Mouse (Mus musculus) lung, adult 2 months (tissue): Measurements from ENCODE around the gene Rtn4rl1. TPM values are rescaled to one million over a fixed set of nuclear protein-coding genes. Genes with fewer than 3 reads are reported as not detected.
"Not testable (repeated sequence)": the region's sequence is repeated elsewhere in the genome, so short reads cannot be mapped to it uniquely, and the experiment has no call there.

Experiments
- DNase-seq: peaks from one replicate; pipeline ENCODE4 v3.0.0; 2022
- H3K4me1 ChIP-seq: fragments of 200-500 bp; 2 replicates; pipeline ENCODE4 v1.6.1; 2011; ENCODE audit warnings: low read length; ENCODE audit not compliant: control insufficient read depth, insufficient read depth
- H3K4me3 ChIP-seq: fragments of 200-500 bp; replicated peaks from 2 replicates; pipeline ENCODE3; 2011; ENCODE audit warnings: low read depth, mild to moderate bottlenecking, control low read depth, low read length; ENCODE audit errors: extremely low read depth
- CTCF ChIP-seq: fragments of 200-500 bp; IDR thresholded peaks from 2 replicates; pipeline ENCODE4 v1.5.1; 2011; ENCODE audit warnings: mild to moderate bottlenecking, low read length, control low read depth; ENCODE audit not compliant: insufficient read depth
- POLR2A ChIP-seq: fragments of 200-500 bp; IDR thresholded peaks from 2 replicates; pipeline ENCODE4 v1.6.1; 2011; ENCODE audit warnings: low read depth, mild to moderate bottlenecking, control low read depth, low read length, borderline replicate concordance; ENCODE audit errors: extremely low read depth
- WGBS: fragments of 180-500 bp; shearing (Covaris S2); methylation state at CpG from one replicate; pipeline ENCODE4 v1.1.7; 2018; 5-methylcytosine and 5-hydroxymethylcytosine counted together
- polyA plus RNA-seq: library from polyadenylated mRNA; depleted of rRNA; stranded (reverse); fragments of >200 nt; gene quantifications from 2 replicates; pipeline ENCODE4 v1.2.3, GENCODE M21; 2012

Gene Rtn4rl1
- polyA plus RNA-seq, 1 experiment: 11.6 TPM

- WGBS: 19% methylated on average over 17 of the region's 17 CpGs
- no peak for DNase-seq
- Histone ChIP-seq H3K4me1 (peaks cover 16% of the 10 kb centered on the region), H3K4me3 (no peak overlapping the region)
- TF ChIP-seq CTCF: no peak
- TF ChIP-seq POLR2A: no peak
These were observed 22.3 kb upstream of the Rtn4rl1 start for GRCm38 (mm10) chr11:75171186-75171865.

- H3K4me1 ChIP-seq: peaks cover 13% of the 10 kb centered on the region
- TF ChIP-seq CTCF: no peak
- TF ChIP-seq POLR2A: no peak
- no peak for DNase-seq
- WGBS: under 1% methylated on average over 73 of the region's 75 CpGs
- H3K4me3 ChIP-seq: peak overlapping the region; percentile 39
These were observed 21.2 kb upstream of the Rtn4rl1 start for GRCm38 (mm10) chr11:75172151-75173094.

DNA sequence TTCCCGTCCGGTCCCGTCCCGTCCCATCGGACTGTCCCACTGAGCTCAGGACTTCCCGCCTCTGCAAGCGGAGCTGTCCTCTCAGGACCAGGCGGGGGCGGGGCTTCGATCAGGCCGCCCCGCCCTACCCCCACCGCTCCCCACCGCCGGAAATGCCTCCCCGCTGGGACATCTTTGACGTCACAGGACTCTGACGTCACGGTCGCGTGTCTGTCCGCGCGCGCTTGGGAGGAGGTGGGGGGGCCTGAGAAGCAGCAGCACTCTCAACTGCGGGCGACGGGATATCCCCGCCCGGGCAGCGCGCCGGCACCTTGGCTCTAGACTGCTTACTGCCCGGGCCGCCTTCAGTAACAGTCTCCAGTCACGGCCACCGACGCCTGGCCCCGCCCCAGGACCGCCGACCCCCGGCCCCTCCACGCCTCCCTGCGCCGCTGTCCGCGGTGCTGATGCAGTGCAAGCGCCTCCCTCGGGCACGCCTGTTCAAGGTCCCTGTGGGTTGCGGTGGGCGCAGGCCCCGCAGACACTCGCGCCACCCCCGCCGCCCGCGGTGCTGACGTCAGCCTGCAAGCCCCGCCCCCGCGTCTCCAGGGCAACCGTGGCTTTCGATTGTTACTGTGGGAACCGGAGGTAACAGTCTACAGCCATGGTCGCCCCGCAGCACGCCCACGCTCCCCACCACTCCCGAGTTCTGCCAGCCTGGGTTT lies 20.3 kb upstream of the Rtn4rl1 start:
- DNase-seq: peak; percentile 78
- WGBS: 1% methylated on average over 70 of the region's 71 CpGs
- TF ChIP-seq CTCF: no peak
- TF ChIP-seq POLR2A: no peak
- Histone ChIP-seq H3K4me3 (peak overlapping the region; percentile 54), H3K4me1 (peaks cover 11% of the 10 kb centered on the region; the same call in 1 of the 2 replicates)

- no peak for DNase-seq
- Histone ChIP-seq H3K4me3 (peak overlapping the region; percentile 54), H3K4me1 (peaks cover 11% of the 10 kb centered on the region; the same call in 1 of the 2 replicates)
- 3% methylated on average over 15 of the region's 15 CpGs for WGBS
- TF ChIP-seq CTCF: no peak
- TF ChIP-seq POLR2A: no peak
These were observed 19.8 kb upstream of the Rtn4rl1 start for GRCm38 (mm10) chr11:75173799-75174165.

DNA sequence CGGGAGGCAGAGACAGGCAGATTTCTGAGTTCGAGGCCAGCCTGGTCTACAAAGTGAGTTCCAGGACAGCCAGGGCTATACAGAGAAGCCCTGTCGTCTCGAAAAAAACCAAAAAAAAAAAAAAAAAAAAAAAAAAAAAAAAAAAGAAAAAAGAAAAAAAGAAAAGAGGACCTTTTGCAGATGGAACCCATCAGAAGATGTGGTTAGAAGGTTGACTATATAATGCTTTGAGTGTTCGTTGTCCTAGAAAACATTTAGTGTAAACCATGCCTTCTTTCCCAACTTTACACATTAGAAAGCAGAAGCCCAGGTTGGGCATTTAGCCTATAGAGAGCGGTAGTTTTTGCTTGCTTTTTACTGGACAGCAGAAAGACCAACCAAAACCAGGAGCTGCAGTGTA lies 19.0 kb upstream of the Rtn4rl1 start:
- not testable (repeated sequence) for DNase-seq, H3K4me1 ChIP-seq, H3K4me3 ChIP-seq
- 60% methylated on average over 6 of the region's 6 CpGs for WGBS

DNA sequence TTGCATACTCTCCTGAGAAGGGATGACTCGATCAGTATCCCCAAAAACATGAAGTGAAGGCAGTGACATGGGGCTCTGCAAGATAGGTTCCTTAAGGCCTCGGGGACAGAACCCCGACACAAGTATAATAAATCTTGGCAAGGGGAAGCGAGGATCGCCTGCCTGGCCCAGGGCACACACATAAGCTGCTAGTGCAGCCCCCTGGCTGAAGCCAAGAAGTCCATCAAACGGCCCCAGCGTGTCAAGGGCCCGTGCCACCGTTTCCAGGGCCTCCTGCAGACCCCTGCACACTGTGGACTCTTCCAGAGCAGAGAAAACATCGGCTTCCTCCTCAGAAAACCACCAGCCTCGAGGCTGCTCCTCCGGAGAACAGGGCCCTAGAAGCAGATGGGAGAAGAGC lies 15.6 kb upstream of the Rtn4rl1 start:
- H3K4me3 ChIP-seq: peak overlapping the region; percentile 78
- no peak for DNase-seq
- H3K4me1 ChIP-seq: peaks cover 2% of the 10 kb centered on the region; the same call in 1 of the 2 replicates
- WGBS: 44% methylated on average over 12 of the region's 12 CpGs
- TF ChIP-seq POLR2A: no peak
- TF ChIP-seq CTCF: no peak

DNA sequence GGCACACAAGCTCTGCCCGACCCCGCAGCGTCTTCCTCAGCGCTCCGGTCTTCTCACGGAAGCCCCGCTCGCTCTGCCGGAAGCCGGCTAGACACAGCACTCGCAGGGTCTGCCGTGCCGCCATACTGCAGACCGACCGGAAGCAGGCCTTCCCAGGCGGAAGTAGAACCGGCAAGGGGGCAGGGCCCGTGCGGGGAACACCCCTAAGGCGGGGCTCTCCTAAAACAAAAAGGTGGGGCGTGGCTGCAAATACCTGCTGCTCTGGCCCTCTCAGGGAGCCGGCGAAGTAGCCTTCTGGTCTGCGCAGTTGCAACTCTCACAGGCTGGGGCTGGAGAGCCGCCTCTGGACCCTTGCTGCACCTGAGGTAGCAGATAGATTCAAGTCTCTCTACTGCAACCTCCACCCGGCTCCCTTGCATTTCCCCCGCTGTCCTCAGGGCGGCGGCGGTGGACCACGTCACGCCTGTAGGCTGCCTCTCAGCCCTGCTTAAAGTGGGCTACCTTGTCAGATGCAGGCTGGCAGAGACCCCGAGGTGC lies 14.8 kb upstream of the Rtn4rl1 start, which contains the start of gene Ovca2:
Gene Ovca2 (minus strand): TSS at position 164 of the 537 bp plus-strand sequence.
- TF ChIP-seq CTCF (peak; percentile 67), POLR2A (peak; percentile 84)
- Histone ChIP-seq H3K4me3 (peak within 1 kb of the TSS; percentile 78), H3K4me1 (no peaks in the 10 kb centered on the region; the same call in 1 of the 2 replicates)
- WGBS: under 1% methylated on average over 33 of the region's 33 CpGs
- peak; percentile 90 for DNase-seq

DNA sequence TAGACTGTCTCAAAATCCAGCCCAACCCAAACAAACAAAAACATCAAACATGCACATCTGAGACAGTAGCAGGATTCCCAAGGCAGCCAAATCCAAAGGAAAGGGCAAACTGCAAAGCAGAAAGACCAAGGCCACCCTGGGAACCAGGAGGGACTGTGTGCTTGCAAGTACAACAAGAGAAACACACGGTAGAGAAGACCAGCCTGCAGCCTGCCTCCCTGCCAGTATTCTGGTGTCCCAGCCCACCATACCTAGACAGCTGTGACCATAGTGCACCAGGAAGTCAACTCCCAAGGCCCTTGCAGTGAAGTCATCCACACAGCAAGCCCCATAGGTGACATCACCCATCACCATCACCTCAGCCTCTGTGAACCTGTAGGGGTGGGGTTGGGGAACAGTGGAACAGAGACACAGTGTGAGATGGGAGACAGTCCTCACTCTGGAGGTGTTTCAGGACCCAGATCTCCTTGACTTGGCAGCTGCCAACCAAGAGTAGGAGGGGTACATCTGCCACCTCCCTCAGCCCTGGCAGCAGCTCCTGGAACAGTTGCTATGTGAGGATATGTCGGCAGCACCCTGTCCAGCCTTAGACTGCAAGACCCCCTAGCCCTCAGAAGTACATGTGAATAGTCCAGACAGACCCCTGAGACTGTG lies 9.5 kb upstream of the Rtn4rl1 start:
- no peak overlapping the region for H3K4me3 ChIP-seq
- no peaks in the 10 kb centered on the region for H3K4me1 ChIP-seq
- 71% methylated on average over 2 of the region's 2 CpGs for WGBS
- TF ChIP-seq CTCF: no peak
- TF ChIP-seq POLR2A: no peak
- DNase-seq: no peak

GRCm38 (mm10) chr11:75184573-75184972 lies 9.0 kb upstream of the Rtn4rl1 start:
- Histone ChIP-seq H3K4me1 (no peaks in the 10 kb centered on the region), H3K4me3 (no peak overlapping the region)
- no peak for TF ChIP-seq CTCF
- no peak for TF ChIP-seq POLR2A
- no peak for DNase-seq
- WGBS: 91% methylated on average over 5 of the region's 5 CpGs
